Mouse (Mus musculus): ENCODE data around the gene Prph.
A peak's percentile ranks its signal among the peaks of the same experiment; 100 is the strongest.
"Not testable (repeated sequence)": the region's sequence is repeated elsewhere in the genome, so short reads cannot be mapped to it uniquely, and the experiment has no call there.

The Prph gene

GRCm38 (mm10) chr15:99032726-99033250, 22.2 kb upstream of the Prph start:
- no peak for DNase-seq (ENCODE audit: low read depth, low spot score)

- no peak for DNase-seq (ENCODE audit: low read depth, low spot score)
Measured at GRCm38 (mm10) chr15:99033498-99034270, 21.3 kb upstream of the Prph start.

- DNase-seq (ENCODE audit: low read depth, low spot score): no peak
Measured at GRCm38 (mm10) chr15:99035431-99035830, 19.5 kb upstream of the Prph start.

- DNase-seq (ENCODE audit: low read depth, low spot score): no peak
Measured at GRCm38 (mm10) chr15:99036249-99036905, 18.6 kb upstream of the Prph start.

GRCm38 (mm10) chr15:99038025-99038424, 16.9 kb upstream of the Prph start:
- DNase-seq (ENCODE audit: low read depth, low spot score): no peak

GRCm38 (mm10) chr15:99038797-99039196, 16.2 kb upstream of the Prph start:
- no peak for DNase-seq (ENCODE audit: low read depth, low spot score)

- DNase-seq (ENCODE audit: low read depth, low spot score): no peak
Measured at GRCm38 (mm10) chr15:99039306-99039705, 15.7 kb upstream of the Prph start.

GRCm38 (mm10) chr15:99039996-99040919, 14.7 kb upstream of the Prph start:
- no peak for DNase-seq (ENCODE audit: low read depth, low spot score)

- DNase-seq (ENCODE audit: low read depth, low spot score): no peak
Measured at GRCm38 (mm10) chr15:99040920-99041856, 13.8 kb upstream of the Prph start.

GRCm38 (mm10) chr15:99042334-99042733, 12.6 kb upstream of the Prph start:
- no peak for DNase-seq (ENCODE audit: low read depth, low spot score)

GRCm38 (mm10) chr15:99044854-99045253, 10.1 kb upstream of the Prph start:
- DNase-seq (ENCODE audit: low read depth, low spot score): no peak

- DNase-seq (ENCODE audit: low read depth, low spot score): not testable (repeated sequence)
Measured at GRCm38 (mm10) chr15:99045734-99046133, 9.2 kb upstream of the Prph start.

- DNase-seq (ENCODE audit: low read depth, low spot score): no peak
Measured at GRCm38 (mm10) chr15:99049473-99050253, 5.3 kb upstream of the Prph start.

GRCm38 (mm10) chr15:99053373-99053772, 1.6 kb upstream of the Prph start:
- no peak for DNase-seq (ENCODE audit: low read depth, low spot score)

- DNase-seq (ENCODE audit: low read depth, low spot score): no peak
Measured at GRCm38 (mm10) chr15:99055511-99055961, 562 bp downstream of the Prph start.

GRCm38 (mm10) chr15:99056332-99056731, 1.4 kb downstream of the Prph start:
- peak; percentile 80 for DNase-seq (ENCODE audit: low read depth, low spot score)

- DNase-seq (ENCODE audit: low read depth, low spot score): no peak
Measured at GRCm38 (mm10) chr15:99065557-99066165, 10.7 kb downstream of the Prph start.

GRCm38 (mm10) chr15:99071988-99072387, 17.0 kb downstream of the Prph start:
- DNase-seq (ENCODE audit: low read depth, low spot score): no peak

- no peak for DNase-seq (ENCODE audit: low read depth, low spot score)
Measured at GRCm38 (mm10) chr15:99074019-99074599, 19.1 kb downstream of the Prph start, which contains the start of gene Troap. TSS of gene Troap (plus strand) at chr15:99074575.

Data from WW6 (cell line).